Mouse (Mus musculus): ENCODE measurements around the gene Iqschfp. TPM values are rescaled to one million over a fixed set of nuclear protein-coding genes. Genes with fewer than 3 reads are reported as not detected.

Iqschfp gene
- polyA plus RNA-seq, 1 experiment from 2014 or later: 0.39 TPM

DNA sequence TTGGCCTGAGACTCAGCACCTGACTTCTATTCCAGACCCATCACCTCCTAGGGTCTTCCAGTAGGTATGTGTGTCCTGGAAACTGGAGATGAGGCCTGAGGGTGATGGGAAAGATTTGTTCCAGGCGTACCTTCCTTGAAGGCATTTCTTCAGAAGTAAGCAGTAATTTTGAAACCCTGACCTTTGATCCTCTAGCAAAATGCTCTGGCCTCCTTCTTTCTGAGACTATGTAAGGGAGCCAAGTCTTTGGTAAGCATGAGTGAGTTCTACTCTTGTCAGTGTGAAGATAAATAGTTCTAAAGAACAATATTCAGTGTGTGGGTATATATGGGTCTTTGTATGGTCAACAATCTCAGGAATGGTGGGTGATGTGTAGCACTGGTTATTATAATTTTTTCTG is 238.4 kb downstream of the Iqschfp start:
- DNase-seq (ENCODE audit: low spot score) (no peak), ATAC-seq (ENCODE audit: low FRiP score) (no peak)
- WGBS: 76% methylated on average over 1 of the region's 1 CpGs
- Histone ChIP-seq H3K4me2 (replicated peaks; ENCODE audit: low read depth, low read length) (no peak overlapping the region), H3K4me3 (ENCODE audit: low read depth, low read length) (no peak overlapping the region), H3K36me3 (ENCODE audit: control insufficient read depth, insufficient read depth, low read length) (no peaks in the 10 kb centered on the region), H3K27me3 (ENCODE audit: control insufficient read depth, insufficient read depth, low read length) (no peaks in the 10 kb centered on the region), H3K9me3 (ENCODE audit: control insufficient read depth, low read length) (no peaks in the 10 kb centered on the region), H3K9ac (ENCODE audit: low read depth, low read length) (no peak overlapping the region), H3K4me1 (replicated peaks; ENCODE audit: control insufficient read depth, insufficient read depth, low read length) (no peaks in the 10 kb centered on the region), H3K27ac (ENCODE audit: low read depth, low read length) (no peak overlapping the region)

DNA sequence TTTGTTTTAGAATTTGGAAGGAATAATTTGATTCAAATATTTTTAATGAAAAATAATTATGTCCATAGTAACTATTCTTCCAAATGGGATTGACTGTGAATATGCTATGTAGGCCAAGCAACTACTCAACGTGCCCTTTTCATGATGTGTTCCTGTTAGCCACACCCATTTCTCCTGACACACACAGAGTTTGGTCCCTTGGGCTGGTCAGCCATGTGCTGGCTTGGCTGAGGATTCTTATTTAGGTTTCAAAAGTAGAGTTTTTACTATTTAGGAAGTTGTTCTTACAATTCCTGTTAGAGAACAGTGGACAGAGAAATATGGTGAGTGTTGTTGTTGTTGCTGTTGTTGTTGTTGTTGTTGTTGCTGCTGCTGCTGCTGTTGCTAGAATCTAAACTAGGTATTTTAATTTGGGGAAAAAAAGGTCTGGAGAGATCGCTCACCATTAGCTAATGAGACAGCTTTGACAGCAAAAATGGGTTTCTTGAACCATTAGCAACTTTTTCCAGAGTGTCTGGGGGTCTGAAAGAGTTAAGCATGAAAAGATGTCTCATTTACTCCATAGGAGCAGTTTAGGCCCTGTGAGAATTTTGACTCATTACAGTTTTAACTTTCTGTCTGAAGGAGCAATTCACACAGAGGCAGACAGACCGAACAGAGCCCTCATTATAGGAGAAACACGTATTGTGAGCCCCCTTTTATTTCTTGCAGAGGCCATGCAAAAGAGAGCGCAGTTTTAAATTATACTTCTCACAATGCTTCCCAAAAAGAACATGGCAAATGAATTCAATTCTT is 247.0 kb downstream of the Iqschfp start:
- Histone ChIP-seq H3K27ac (ENCODE audit: low read depth, low read length) (no peak overlapping the region), H3K4me2 (replicated peaks; ENCODE audit: low read depth, low read length) (no peak overlapping the region), H3K9me3 (ENCODE audit: control insufficient read depth, low read length) (no peaks in the 10 kb centered on the region), H3K27me3 (ENCODE audit: control insufficient read depth, insufficient read depth, low read length) (no peaks in the 10 kb centered on the region), H3K9ac (ENCODE audit: low read depth, low read length) (no peak overlapping the region), H3K4me3 (ENCODE audit: low read depth, low read length) (no peak overlapping the region), H3K4me1 (replicated peaks; ENCODE audit: control insufficient read depth, insufficient read depth, low read length) (no peaks in the 10 kb centered on the region), H3K36me3 (ENCODE audit: control insufficient read depth, insufficient read depth, low read length) (no peaks in the 10 kb centered on the region)
- DNase-seq (ENCODE audit: low spot score): no peak
- WGBS: 66% methylated on average over 5 of the region's 5 CpGs
- ATAC-seq (ENCODE audit: low FRiP score): no peak

DNA sequence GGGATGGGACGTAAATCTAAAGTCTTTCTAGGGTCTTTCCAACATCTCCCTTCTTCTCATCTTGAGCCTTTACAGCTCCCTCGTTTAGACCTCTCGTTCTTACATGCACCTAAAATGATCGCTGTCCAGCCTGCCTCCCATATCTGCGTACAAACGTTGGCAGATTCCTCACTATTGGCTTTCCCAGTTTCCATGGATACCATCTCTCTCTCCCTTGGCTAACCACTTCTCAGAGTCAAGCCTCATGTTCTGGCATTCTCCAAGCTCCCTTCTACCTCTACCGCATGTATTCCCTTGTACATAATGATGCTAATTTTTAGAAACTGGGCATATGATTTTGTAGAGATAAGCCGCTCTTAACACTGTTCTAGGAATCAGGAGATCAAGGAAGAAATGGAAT is 258.7 kb downstream of the Iqschfp start:
- H3K4me2 ChIP-seq (replicated peaks; ENCODE audit: low read depth, low read length): no peak overlapping the region
- no peaks in the 10 kb centered on the region for H3K4me1 ChIP-seq (replicated peaks; ENCODE audit: control insufficient read depth, insufficient read depth, low read length)
- DNase-seq (ENCODE audit: low spot score) (no peak), ATAC-seq (ENCODE audit: low FRiP score) (no peak)
- no peaks in the 10 kb centered on the region for H3K27me3 ChIP-seq (ENCODE audit: control insufficient read depth, insufficient read depth, low read length)
- whole genome bisulfite sequencing: 87% methylated on average over 8 of the region's 8 CpGs
- H3K9ac ChIP-seq (ENCODE audit: low read depth, low read length): no peak overlapping the region
- H3K9me3 ChIP-seq (ENCODE audit: control insufficient read depth, low read length): no peaks in the 10 kb centered on the region
- H3K27ac ChIP-seq (ENCODE audit: low read depth, low read length): no peak overlapping the region
- no peaks in the 10 kb centered on the region for H3K36me3 ChIP-seq (ENCODE audit: control insufficient read depth, insufficient read depth, low read length)
- no peak overlapping the region for H3K4me3 ChIP-seq (ENCODE audit: low read depth, low read length)

DNA sequence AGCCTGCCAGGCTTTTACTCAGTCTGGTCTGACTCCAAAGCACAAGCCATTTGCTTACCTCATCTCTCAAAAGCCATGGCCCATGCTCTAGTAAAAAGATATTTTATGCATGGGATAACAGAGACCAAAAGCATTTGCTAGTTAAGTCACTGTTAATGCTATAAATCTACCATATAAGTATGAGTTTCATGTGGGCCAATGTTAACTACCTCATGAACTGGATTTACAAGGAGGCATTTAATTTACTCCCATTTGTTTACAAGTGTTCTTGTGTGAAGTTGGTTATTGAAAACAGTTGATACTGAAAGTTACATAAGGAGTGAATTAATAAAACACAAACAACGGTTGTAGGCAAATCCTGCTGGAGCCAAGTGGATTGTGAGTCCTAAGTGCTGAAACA is 268.1 kb downstream of the Iqschfp start:
- no peak overlapping the region for H3K27ac ChIP-seq (ENCODE audit: low read depth, low read length)
- H3K27me3 ChIP-seq (ENCODE audit: control insufficient read depth, insufficient read depth, low read length): no peaks in the 10 kb centered on the region
- DNase-seq (ENCODE audit: low spot score) (no peak), ATAC-seq (ENCODE audit: low FRiP score) (no peak)
- H3K4me3 ChIP-seq (ENCODE audit: low read depth, low read length): no peak overlapping the region
- no peaks in the 10 kb centered on the region for H3K36me3 ChIP-seq (ENCODE audit: control insufficient read depth, insufficient read depth, low read length)
- WGBS: 91% methylated on average over 1 of the region's 1 CpGs
- H3K9ac ChIP-seq (ENCODE audit: low read depth, low read length): no peak overlapping the region
- H3K4me2 ChIP-seq (replicated peaks; ENCODE audit: low read depth, low read length): no peak overlapping the region
- no peaks in the 10 kb centered on the region for H3K4me1 ChIP-seq (replicated peaks; ENCODE audit: control insufficient read depth, insufficient read depth, low read length)
- no peaks in the 10 kb centered on the region for H3K9me3 ChIP-seq (ENCODE audit: control insufficient read depth, low read length)

DNA sequence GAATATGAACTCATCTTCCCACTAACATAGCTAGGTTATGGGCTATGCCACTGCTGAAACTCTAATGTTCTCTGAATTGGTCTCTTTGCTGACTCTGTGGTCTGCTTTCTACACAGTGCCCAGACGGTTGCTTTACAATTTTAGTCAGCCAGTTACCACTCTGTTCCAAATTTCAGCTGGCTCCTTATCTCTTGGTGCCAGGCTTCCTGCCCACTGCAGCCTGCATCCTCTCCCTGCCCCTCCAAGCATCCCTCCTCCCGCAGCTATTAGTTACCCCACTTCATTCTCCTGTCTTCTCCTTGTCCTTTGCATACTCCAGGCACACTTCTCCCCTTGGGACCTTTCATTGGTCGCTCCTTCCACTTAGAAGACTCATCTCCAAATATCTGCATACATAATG is 268.7 kb downstream of the Iqschfp start:
- Histone ChIP-seq H3K9ac (ENCODE audit: low read depth, low read length) (no peak overlapping the region), H3K36me3 (ENCODE audit: control insufficient read depth, insufficient read depth, low read length) (no peaks in the 10 kb centered on the region), H3K4me3 (ENCODE audit: low read depth, low read length) (no peak overlapping the region), H3K27ac (ENCODE audit: low read depth, low read length) (no peak overlapping the region), H3K27me3 (ENCODE audit: control insufficient read depth, insufficient read depth, low read length) (no peaks in the 10 kb centered on the region), H3K4me1 (replicated peaks; ENCODE audit: control insufficient read depth, insufficient read depth, low read length) (no peaks in the 10 kb centered on the region), H3K9me3 (ENCODE audit: control insufficient read depth, low read length) (no peaks in the 10 kb centered on the region), H3K4me2 (replicated peaks; ENCODE audit: low read depth, low read length) (no peak overlapping the region)
- WGBS: 84% methylated on average over 3 of the region's 3 CpGs
- no peak for DNase-seq (ENCODE audit: low spot score)
- ATAC-seq (ENCODE audit: low FRiP score): no peak

DNA sequence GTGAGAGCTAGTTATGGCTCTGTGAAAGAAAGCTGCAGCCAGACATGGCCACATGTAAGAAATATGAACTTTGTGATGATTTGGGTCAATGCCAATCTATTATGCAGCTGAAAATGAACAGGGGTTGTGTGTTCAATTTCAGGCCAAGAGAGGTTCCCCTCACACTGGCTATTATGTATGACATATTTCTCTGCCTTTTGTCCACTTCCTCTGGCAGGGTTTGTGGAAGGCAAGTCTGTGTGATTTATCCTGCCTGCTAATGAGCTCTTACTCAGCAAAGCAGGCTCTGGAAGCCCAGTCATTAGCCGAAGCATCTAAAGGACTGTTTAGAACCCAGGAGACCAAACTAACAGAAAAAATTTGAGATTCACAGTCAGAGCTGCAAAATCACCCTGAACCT is 286.2 kb downstream of the Iqschfp start:
- ATAC-seq (ENCODE audit: low FRiP score) (no peak), DNase-seq (ENCODE audit: low spot score) (no peak)
- Histone ChIP-seq H3K27me3 (ENCODE audit: control insufficient read depth, insufficient read depth, low read length) (no peaks in the 10 kb centered on the region), H3K9me3 (ENCODE audit: control insufficient read depth, low read length) (no peaks in the 10 kb centered on the region), H3K4me3 (ENCODE audit: low read depth, low read length) (no peak overlapping the region), H3K27ac (ENCODE audit: low read depth, low read length) (no peak overlapping the region), H3K4me1 (replicated peaks; ENCODE audit: control insufficient read depth, insufficient read depth, low read length) (no peaks in the 10 kb centered on the region), H3K4me2 (replicated peaks; ENCODE audit: low read depth, low read length) (no peak overlapping the region), H3K36me3 (ENCODE audit: control insufficient read depth, insufficient read depth, low read length) (no peaks in the 10 kb centered on the region), H3K9ac (ENCODE audit: low read depth, low read length) (no peak overlapping the region)
- 87% methylated on average over 1 of the region's 1 CpGs for WGBS

DNA sequence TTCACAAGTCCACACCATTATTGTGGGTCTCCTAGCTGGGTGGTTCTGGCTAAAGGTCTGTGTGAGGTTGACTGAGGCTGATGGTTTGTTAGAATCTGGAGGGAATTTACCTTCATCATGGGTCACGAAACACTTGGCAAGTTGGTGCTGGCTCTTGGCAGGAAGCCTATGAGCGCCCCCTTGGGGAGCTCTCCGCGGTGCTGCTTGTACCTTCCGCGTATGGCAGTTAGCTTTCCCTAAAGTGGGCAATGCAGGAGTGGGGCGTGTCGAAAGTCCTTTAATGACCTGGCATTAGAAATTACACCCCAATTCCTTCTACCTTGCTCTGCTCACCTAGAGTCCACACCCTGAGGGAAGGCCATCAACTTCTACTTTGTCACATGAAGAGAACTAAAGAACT is 295.4 kb downstream of the Iqschfp start:
- H3K4me2 ChIP-seq (replicated peaks; ENCODE audit: low read depth, low read length): no peak overlapping the region
- no peak for DNase-seq (ENCODE audit: low spot score)
- 69% methylated on average over 8 of the region's 8 CpGs for WGBS

DNA sequence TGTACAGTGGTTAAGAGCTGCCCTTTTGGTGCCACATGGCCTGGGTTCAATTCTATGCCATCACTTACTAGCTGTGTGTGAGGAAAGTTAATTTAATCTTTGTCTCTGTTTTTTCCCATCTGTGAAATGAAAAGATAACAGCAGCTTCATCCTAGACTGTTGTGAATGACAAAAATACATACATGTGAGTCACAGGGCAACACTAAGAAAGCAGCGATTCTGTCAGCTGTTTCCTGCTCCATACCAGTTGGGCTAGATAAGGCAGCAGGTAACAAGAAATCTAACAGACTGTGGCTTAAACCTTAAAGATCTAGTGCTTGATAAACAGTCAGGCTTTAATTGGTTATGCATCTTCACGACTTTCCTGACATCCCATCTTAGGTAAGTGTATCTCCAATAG is 297.1 kb downstream of the Iqschfp start:
- ATAC-seq (ENCODE audit: low FRiP score): no peak
- H3K9ac ChIP-seq (ENCODE audit: low read depth, low read length): no peak overlapping the region
- H3K9me3 ChIP-seq (ENCODE audit: control insufficient read depth, low read length): no peaks in the 10 kb centered on the region
- WGBS: 85% methylated on average over 2 of the region's 2 CpGs
- H3K4me1 ChIP-seq (replicated peaks; ENCODE audit: control insufficient read depth, insufficient read depth, low read length): no peaks in the 10 kb centered on the region
- DNase-seq (ENCODE audit: low spot score): no peak
- H3K27me3 ChIP-seq (ENCODE audit: control insufficient read depth, insufficient read depth, low read length): no peaks in the 10 kb centered on the region
- no peaks in the 10 kb centered on the region for H3K36me3 ChIP-seq (ENCODE audit: control insufficient read depth, insufficient read depth, low read length)
- no peak overlapping the region for H3K27ac ChIP-seq (ENCODE audit: low read depth, low read length)
- no peak overlapping the region for H3K4me2 ChIP-seq (replicated peaks; ENCODE audit: low read depth, low read length)
- H3K4me3 ChIP-seq (ENCODE audit: low read depth, low read length): no peak overlapping the region

More for the DNA sequence above, 295.4 kb downstream of the Iqschfp start:
- Histone ChIP-seq H3K9ac (ENCODE audit: low read depth, low read length) (no peak overlapping the region), H3K4me1 (replicated peaks; ENCODE audit: control insufficient read depth, insufficient read depth, low read length) (no peaks in the 10 kb centered on the region), H3K4me3 (ENCODE audit: low read depth, low read length) (no peak overlapping the region), H3K27me3 (ENCODE audit: control insufficient read depth, insufficient read depth, low read length) (no peaks in the 10 kb centered on the region), H3K27ac (ENCODE audit: low read depth, low read length) (no peak overlapping the region), H3K9me3 (ENCODE audit: control insufficient read depth, low read length) (no peaks in the 10 kb centered on the region), H3K36me3 (ENCODE audit: control insufficient read depth, insufficient read depth, low read length) (no peaks in the 10 kb centered on the region)
- no peak for ATAC-seq (ENCODE audit: low FRiP score)

DNA sequence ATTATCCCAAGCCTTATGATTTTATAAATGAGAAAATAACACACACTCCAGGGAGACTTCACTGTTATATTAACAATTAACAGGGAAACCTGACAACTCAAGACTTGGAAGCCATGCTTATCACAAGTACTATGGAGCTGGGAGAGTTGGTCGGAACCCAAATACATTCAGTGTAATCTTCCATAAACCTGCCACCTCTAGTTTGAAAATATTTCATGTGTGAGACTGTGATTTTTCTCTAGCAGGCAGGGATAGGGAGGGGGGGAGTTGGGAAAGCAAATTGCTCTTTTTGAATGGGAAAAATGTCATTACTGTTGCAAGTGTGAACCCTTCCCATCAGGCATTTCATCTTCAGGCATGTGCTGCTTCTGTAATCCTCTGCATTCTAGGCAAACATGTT is 304.9 kb downstream of the Iqschfp start:
- no peak for ATAC-seq (ENCODE audit: low FRiP score)

More for the DNA sequence above, 304.9 kb downstream of the Iqschfp start:
- Histone ChIP-seq H3K9me3 (ENCODE audit: control insufficient read depth, low read length) (no peaks in the 10 kb centered on the region), H3K9ac (ENCODE audit: low read depth, low read length) (no peak overlapping the region), H3K36me3 (ENCODE audit: control insufficient read depth, insufficient read depth, low read length) (no peaks in the 10 kb centered on the region), H3K27ac (ENCODE audit: low read depth, low read length) (no peak overlapping the region), H3K4me1 (replicated peaks; ENCODE audit: control insufficient read depth, insufficient read depth, low read length) (no peaks in the 10 kb centered on the region), H3K27me3 (ENCODE audit: control insufficient read depth, insufficient read depth, low read length) (no peaks in the 10 kb centered on the region), H3K4me2 (replicated peaks; ENCODE audit: low read depth, low read length) (no peak overlapping the region), H3K4me3 (ENCODE audit: low read depth, low read length) (no peak overlapping the region)
- 94% methylated on average over 1 of the region's 1 CpGs for WGBS
- DNase-seq (ENCODE audit: low spot score): no peak
